Mouse (Mus musculus): ENCODE results near the gene Spag6l. TPM values are rescaled to one million over a fixed set of nuclear protein-coding genes. Genes with fewer than 3 reads are reported as not detected.

Gene Spag6l
- polyA plus RNA-seq (2012; rRNA removed) = not detected in 2 replicates

DNA sequence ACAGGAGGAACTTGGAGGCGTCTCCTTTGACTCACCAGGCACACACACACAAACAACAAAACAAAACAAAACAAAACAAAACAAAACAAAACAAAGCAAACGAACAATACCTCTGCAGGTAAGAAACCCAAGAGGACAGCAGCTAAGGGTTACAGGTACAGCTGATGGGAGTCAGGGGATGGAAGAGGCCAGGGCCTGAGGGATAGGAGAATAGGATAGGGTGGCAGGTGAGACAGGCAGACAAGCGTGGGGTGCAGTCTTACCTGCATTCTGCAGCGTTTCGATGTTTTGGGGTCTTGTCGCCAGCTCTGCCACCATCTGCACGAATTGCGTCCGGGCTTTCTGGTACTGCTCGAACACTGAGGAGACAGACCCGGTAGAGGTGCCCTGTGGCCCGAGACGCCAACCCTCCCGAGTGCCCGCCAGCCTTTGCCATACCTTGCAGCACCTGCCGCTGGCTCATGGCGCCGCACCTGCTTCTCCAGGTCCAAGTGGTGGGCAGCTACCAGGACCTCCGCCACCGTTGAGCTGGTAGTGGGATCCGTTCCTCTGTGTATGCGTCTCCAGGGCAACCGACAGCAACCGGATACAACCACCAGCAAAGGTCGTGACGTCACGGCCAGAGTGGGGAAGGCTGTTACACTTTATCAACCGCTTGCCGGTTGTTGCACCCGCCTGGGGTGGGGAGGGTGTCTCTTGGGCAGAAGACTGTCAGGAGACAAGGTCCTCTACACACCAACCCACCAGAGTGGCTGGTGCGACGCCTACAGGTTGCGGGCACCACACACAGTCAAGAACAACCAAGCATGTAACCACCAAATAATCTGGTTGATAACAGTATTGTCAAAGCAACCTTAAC is at the start of gene Spag6l:
Gene Spag6l (minus strand): TSS at position 700 of the 859 bp plus-strand sequence.
- Histone ChIP-seq H3K27ac (ENCODE audit: insufficient read depth, low read depth, low read length) (no peak within 1 kb of the TSS), H3K4me1 (ENCODE audit: control insufficient read depth, insufficient read depth, insufficient read length, low read length) (peaks cover 4% of the 10 kb centered on the region), H3K27me3 (ENCODE audit: control insufficient read depth, insufficient read depth, low read length) (no peaks in the 10 kb centered on the region), H3K36me3 (ENCODE audit: control insufficient read depth, insufficient read depth, low read length) (no peaks in the 10 kb centered on the region), H3K4me3 (ENCODE audit: low read depth, low read length) (peak within 1 kb of the TSS; percentile 61)
- 3% methylated on average over 33 of the region's 33 CpGs for WGBS
- TF ChIP-seq POLR2A (IDR thresholded peaks at IDR 0.05; ENCODE audit: low read depth, low read length) (no peak), CTCF (IDR thresholded peaks at IDR 0.05; ENCODE audit: extremely low read depth, insufficient read length, insufficient replicate concordance, low read depth, low read length) (peak; percentile 17; the same call in 1 of the 2 replicates)

DNA sequence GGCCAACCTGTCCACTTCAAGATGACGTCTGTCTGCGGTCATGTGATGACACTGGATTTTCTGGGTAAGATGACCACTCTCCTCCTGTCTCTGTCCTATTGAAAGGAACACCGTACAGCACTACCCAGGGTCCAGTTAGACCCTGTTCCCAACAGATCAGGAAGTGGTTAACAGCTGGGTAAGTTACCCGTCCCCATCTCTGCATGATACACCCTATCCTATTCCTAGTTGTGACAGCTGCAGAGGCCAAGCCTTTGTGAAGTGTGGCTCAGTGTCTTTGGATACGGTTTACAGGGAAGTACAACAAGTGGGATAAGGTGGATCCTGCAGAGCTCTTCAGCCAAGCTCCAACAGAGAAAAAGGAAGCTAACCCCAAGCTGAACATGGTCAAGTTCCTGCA is 49.8 kb upstream of the Spag6l start:
- Histone ChIP-seq H3K4me3 (ENCODE audit: low read depth, low read length) (no peak overlapping the region), H3K4me1 (ENCODE audit: control insufficient read depth, insufficient read depth, insufficient read length, low read length) (no peaks in the 10 kb centered on the region), H3K27ac (ENCODE audit: insufficient read depth, low read depth, low read length) (no peak overlapping the region), H3K36me3 (ENCODE audit: control insufficient read depth, insufficient read depth, low read length) (peaks cover 59% of the 10 kb centered on the region), H3K27me3 (ENCODE audit: control insufficient read depth, insufficient read depth, low read length) (no peaks in the 10 kb centered on the region)
- no peak for TF ChIP-seq POLR2A (IDR thresholded peaks at IDR 0.05; ENCODE audit: low read depth, low read length)
- TF ChIP-seq CTCF (IDR thresholded peaks at IDR 0.05; ENCODE audit: extremely low read depth, insufficient read length, insufficient replicate concordance, low read depth, low read length) = no peak
- 86% methylated on average over 5 of the region's 5 CpGs for WGBS

DNA sequence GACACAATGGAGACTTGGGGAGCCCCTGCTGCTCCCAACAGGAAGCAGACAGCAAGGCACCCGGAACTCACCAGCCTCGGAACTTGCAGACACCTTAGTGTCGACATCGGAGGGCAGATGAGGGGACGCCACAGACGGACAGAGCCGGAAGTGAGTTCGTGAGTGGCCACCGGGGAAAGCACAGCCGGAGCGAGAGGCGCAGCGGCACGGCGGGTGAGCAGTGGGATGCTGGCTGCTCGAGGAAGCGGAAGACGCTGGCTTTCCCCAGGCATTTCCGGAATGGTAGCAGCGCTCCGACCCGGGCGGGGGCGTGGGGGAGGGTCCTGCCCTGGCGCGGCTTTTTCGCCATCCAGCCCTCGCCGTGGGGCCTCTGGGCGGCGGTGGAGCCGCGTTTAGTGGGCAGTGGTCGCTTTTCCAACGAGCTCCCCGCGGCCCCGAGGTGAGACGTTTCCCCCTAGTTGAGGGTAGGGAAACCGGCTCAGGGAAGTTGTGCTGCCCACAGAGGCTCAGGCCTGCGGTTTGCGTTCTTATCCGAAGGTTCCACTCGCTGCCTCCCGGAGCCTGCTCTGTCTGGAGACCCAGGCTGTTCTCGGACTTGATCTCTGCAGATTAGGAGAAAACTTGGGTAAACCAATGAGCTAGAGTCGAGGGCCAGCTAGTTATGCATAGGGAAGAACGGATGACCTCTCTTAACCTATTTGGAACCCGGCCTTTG is 41.5 kb upstream of the Spag6l start, which contains the start of the genes Top3b and Vpreb1:
Gene Top3b (plus strand): TSS at position 120 of the 715 bp plus-strand sequence.
Gene Vpreb1 (minus strand): TSS at position 227 of the 715 bp plus-strand sequence.
- no peaks in the 10 kb centered on the region for H3K4me1 ChIP-seq (ENCODE audit: control insufficient read depth, insufficient read depth, insufficient read length, low read length)
- H3K36me3 ChIP-seq (ENCODE audit: control insufficient read depth, insufficient read depth, low read length) = no peaks in the 10 kb centered on the region; the same call in 1 of the 2 replicates
- TF ChIP-seq POLR2A (IDR thresholded peaks at IDR 0.05; ENCODE audit: low read depth, low read length) = peak; percentile 57; the same call in 1 of the 2 replicates
- peak; percentile 32; the same call in 1 of the 2 replicates for TF ChIP-seq CTCF (IDR thresholded peaks at IDR 0.05; ENCODE audit: extremely low read depth, insufficient read length, insufficient replicate concordance, low read depth, low read length)
- H3K27me3 ChIP-seq (ENCODE audit: control insufficient read depth, insufficient read depth, low read length) = no peaks in the 10 kb centered on the region
- under 1% methylated on average over 49 of the region's 49 CpGs for WGBS
- H3K27ac ChIP-seq (ENCODE audit: insufficient read depth, low read depth, low read length) = peak within 1 kb of the TSS; percentile 66
- H3K4me3 ChIP-seq (ENCODE audit: low read depth, low read length) = peak within 1 kb of the TSS; percentile 92

DNA sequence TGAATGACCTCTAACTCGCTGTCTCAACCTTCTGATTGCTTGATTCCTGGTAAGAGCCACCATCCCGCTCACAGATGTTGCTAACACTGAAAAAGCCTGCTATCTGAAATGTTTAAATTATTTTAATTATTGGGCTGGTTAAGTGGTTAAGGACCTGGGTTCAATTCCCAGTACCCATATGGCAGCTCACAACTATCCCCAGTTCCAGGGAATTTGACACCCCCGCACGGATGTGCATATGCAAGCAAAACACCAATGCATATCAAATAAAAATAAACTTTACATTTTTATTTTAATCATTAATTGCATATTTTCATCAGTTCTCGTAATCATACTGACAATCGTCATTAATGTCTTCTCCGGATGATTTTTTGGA is 41.0 kb upstream of the Spag6l start:
- Histone ChIP-seq H3K27ac (ENCODE audit: insufficient read depth, low read depth, low read length) (no peak overlapping the region), H3K4me3 (ENCODE audit: low read depth, low read length) (peak overlapping the region; percentile 92), H3K36me3 (ENCODE audit: control insufficient read depth, insufficient read depth, low read length) (no peaks in the 10 kb centered on the region; the same call in 1 of the 2 replicates), H3K4me1 (ENCODE audit: control insufficient read depth, insufficient read depth, insufficient read length, low read length) (no peaks in the 10 kb centered on the region), H3K27me3 (ENCODE audit: control insufficient read depth, insufficient read depth, low read length) (no peaks in the 10 kb centered on the region)
- 31% methylated on average over 7 of the region's 7 CpGs for WGBS
- TF ChIP-seq POLR2A (IDR thresholded peaks at IDR 0.05; ENCODE audit: low read depth, low read length) (no peak), CTCF (IDR thresholded peaks at IDR 0.05; ENCODE audit: extremely low read depth, insufficient read length, insufficient replicate concordance, low read depth, low read length) (no peak)

DNA sequence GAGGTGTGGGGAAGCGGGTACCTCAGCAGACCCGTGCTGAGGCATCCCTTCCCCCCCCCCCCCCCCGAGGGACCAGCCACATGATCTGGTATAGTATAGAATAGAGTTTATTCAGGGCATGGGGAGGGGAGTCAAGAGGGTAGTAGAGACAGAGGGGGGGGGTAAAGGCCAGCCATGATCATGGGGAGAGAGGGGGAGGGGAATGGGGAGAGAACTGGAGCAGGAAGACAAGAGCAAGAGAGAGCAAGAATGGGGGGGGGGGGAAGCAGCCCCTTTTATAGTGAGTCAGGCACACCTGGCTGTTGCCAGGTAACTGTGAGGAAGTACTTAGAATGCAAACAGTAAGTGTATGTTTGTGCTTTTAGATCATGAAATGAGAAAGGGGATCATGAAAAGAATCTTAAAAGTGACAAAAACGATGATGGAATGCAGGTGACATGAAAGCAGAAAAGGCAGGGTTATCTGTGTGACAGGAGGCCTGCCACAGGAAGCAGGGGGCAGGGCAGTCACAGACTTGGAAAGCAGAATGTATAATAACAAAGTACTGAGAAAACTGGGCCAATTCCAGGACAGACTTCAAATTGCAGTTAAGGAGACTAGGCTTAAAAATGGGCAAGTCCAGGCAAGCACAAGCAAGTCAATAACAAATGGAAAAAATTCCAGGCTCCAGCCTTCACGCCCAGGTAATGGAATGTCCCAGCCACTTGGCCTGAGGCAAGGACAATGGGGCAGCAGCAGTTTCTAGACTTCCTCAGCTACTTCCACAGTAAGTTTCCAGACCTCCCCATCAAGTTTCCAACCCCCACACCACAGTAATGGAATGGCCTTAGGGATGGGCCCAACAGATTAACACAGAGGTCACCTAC is 36.7 kb upstream of the Spag6l start:
- Histone ChIP-seq H3K36me3 (ENCODE audit: control insufficient read depth, insufficient read depth, low read length) (no peaks in the 10 kb centered on the region), H3K27me3 (ENCODE audit: control insufficient read depth, insufficient read depth, low read length) (no peaks in the 10 kb centered on the region), H3K27ac (ENCODE audit: insufficient read depth, low read depth, low read length) (no peak overlapping the region), H3K4me1 (ENCODE audit: control insufficient read depth, insufficient read depth, insufficient read length, low read length) (no peaks in the 10 kb centered on the region), H3K4me3 (ENCODE audit: low read depth, low read length) (no peak overlapping the region)
- TF ChIP-seq POLR2A (IDR thresholded peaks at IDR 0.05; ENCODE audit: low read depth, low read length) = no peak
- TF ChIP-seq CTCF (IDR thresholded peaks at IDR 0.05; ENCODE audit: extremely low read depth, insufficient read length, insufficient replicate concordance, low read depth, low read length) = no peak
- WGBS = 42% methylated on average over 5 of the region's 5 CpGs

DNA sequence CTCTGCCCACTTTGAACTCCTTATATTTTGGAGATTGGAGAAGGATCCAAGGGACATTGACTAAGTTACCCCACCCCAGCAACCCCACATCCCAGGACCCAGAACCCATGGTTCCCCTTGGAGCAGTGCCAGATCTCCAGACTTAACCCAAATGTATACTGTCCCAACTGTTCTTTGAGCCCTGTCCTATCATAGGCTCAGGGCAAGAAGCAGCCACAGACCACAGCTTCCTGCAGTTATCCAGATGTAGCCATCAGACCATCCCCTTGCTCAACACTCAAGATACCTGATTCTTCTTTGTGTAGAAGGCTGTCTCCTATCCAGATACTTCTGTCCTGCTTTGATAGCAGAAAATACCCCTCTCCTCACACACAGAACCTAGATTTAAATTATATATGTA is 36.0 kb upstream of the Spag6l start:
- no peaks in the 10 kb centered on the region for H3K36me3 ChIP-seq (ENCODE audit: control insufficient read depth, insufficient read depth, low read length)
- TF ChIP-seq CTCF (IDR thresholded peaks at IDR 0.05; ENCODE audit: extremely low read depth, insufficient read length, insufficient replicate concordance, low read depth, low read length) (no peak), POLR2A (IDR thresholded peaks at IDR 0.05; ENCODE audit: low read depth, low read length) (no peak)
- no peaks in the 10 kb centered on the region for H3K4me1 ChIP-seq (ENCODE audit: control insufficient read depth, insufficient read depth, insufficient read length, low read length)
- no peak overlapping the region for H3K4me3 ChIP-seq (ENCODE audit: low read depth, low read length)
- H3K27ac ChIP-seq (ENCODE audit: insufficient read depth, low read depth, low read length) = no peak overlapping the region
- no peaks in the 10 kb centered on the region for H3K27me3 ChIP-seq (ENCODE audit: control insufficient read depth, insufficient read depth, low read length)
